Mouse (Mus musculus) heart, adult 2 months (tissue): ENCODE measurements at regions not wholly inside any gene's neighbourhood (a gene's known extent, or its start where the extent isn't known, plus 50 kb on each side); places are given as distances from the start of the nearest gene placed in this dataset.
"Not testable (repeated sequence)": the region's sequence is repeated elsewhere in the genome, so short reads cannot be mapped to it uniquely, and the experiment has no call there.

Source experiments
- CTCF ChIP-seq: fragments of 200-600 bp; IDR thresholded peaks from 2 replicates; pipeline ENCODE4 v1.8.1; 2022; ENCODE audit warnings: antibody characterized with exemption, mild to moderate bottlenecking, moderate library complexity
- EP300 ChIP-seq: fragments of 200-500 bp; IDR thresholded peaks from 2 replicates; pipeline ENCODE4 v1.6.1; 2011; ENCODE audit warnings: low read depth, low read length, control low read depth; ENCODE audit not compliant: insufficient read depth
- POLR2A ChIP-seq: fragments of 200-500 bp; IDR thresholded peaks from 2 replicates; pipeline ENCODE4 v1.6.1; 2011; ENCODE audit warnings: mild to moderate bottlenecking, low read depth, low read length, control low read depth; ENCODE audit not compliant: insufficient read depth

DNA sequence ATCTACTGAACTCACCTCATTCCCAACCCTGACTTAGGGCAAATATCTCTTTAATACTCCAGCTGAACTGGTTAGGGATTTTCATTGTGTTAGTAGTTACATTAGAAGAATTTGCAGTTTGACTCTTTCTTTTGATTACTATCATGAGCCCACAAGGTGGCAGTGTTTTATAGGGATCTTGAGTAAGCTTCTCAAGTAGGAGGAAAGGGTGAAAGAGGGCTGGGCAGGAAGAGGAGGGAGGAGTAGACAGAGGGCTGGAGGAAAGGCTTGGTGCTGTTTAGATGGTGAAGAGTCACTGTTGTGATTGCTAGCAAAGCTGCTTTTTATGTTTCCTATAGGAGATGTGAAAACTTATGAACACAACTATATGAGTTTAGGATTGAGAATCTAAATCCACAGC lies 793.1 kb downstream of the Dad1 start:
- not testable (repeated sequence) for TF ChIP-seq POLR2A, CTCF, EP300
